Mouse (Mus musculus) heart, adult 2 months (tissue): ENCODE results near the gene Qrsl1.

ENCODE experiments used
- CTCF ChIP-seq: fragments of 200-600 bp; IDR thresholded peaks from 2 replicates; pipeline ENCODE4 v1.8.1; 2022; ENCODE audit warnings: antibody characterized with exemption, mild to moderate bottlenecking, moderate library complexity
- EP300 ChIP-seq: fragments of 200-500 bp; IDR thresholded peaks from 2 replicates; pipeline ENCODE4 v1.6.1; 2011; ENCODE audit warnings: low read depth, low read length, control low read depth; ENCODE audit not compliant: insufficient read depth
- POLR2A ChIP-seq: fragments of 200-500 bp; IDR thresholded peaks from 2 replicates; pipeline ENCODE4 v1.6.1; 2011; ENCODE audit warnings: mild to moderate bottlenecking, low read depth, low read length, control low read depth; ENCODE audit not compliant: insufficient read depth

GRCm38 (mm10) chr10:43851898-43852297 lies 49.6 kb downstream of the Qrsl1 start:
- no peak for TF ChIP-seq CTCF
- TF ChIP-seq POLR2A, result no peak
- no peak for TF ChIP-seq EP300
